Mouse (Mus musculus) adipocyte (in vitro differentiated cells): Measurements from ENCODE around the gene Sdhb.

Experiments
- DNase-seq: peaks from one replicate; pipeline ENCODE4 v3.0.0-alpha.2; 2016; ENCODE audit warnings: low spot score

Sdhb gene

DNA sequence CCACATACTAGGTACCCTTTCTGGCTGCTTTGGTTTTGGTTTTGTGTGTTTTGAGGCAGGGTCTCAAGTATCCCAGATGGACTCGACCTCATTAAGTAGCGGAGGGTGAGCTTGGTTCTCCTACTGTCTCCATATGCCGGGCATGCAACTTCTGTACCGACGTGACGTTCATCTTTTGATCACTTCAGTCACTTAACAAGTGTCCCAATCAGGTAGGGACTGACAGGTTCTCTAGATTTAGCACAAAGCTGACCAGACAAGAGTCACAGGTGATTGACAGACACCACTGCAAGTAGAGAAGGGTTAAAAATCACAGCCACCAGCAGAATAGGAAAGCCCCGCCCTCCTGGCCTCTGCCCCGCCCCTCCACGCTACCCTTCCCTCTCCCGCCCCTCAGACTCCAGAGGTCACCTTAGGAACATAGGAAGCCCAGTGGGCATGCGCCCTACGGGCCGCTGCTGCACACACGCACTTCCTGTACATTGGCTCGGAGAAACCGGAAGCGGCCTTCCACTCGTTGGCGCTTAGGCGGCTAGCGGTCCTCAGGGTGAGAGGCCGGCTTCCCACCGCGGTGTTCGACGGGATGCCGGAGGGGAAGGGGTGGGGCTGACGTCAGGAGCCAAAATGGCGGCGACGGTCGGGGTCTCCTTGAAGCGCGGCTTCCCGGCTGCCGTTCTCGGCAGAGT, at the start of gene Sdhb:
TSS of gene Sdhb (plus strand) at position 423 of the 686 bp plus-strand sequence.
- DNase-seq = peak; percentile 99

- no peak for DNase-seq
These were observed 49.6 kb upstream of the Sdhb start for GRCm38 (mm10) chr4:140911416-140911815.

DNA sequence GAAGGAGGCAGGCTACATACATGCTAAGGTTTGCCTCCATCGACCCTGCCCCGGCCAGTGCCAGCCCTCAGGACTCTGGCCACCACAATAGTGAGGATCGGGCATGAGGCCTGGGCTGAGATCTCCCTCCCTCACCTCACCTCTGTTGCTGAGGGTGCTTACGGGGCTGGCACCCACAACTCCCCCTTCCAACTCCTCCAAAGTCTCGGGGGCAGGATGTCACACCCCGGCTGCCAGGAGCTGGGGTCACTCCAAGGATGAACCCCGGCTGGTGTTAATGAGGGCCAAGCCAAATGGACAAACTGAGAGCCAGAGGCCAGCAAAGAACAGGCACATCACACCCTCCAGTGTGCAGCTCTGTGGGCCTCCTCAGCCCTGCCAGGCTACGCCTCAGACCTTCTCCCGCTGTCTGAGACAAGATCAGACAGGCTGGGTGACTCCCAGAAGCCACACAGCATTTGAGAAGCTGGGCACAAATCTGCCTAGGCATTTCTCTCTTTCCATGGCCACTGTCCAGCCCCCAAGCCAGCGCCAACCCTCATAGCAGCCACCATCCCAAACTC, 48.7 kb upstream of the Sdhb start:
- no peak for DNase-seq

GRCm38 (mm10) chr4:140913565-140913964, 47.4 kb upstream of the Sdhb start:
- no peak for DNase-seq

DNA sequence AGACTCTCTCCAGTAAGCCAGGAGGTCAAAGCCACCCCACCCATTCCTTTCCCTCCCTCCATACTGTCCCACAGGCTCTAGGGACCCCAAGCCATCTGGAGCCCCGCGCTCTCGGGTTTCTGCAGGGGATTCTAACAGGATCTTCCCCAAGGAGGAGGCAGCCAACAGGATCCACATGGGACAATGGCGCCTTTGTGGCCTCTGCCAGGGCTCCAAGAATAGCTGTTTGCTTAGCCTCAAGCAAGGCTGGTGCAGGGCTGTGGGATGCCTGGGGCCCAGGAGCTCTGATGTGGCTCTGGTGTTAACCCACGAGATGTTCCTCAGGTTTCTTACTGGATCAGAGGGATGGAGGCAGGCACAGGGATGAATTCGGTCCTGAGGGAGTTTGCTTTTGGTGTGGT, 46.3 kb upstream of the Sdhb start:
- DNase-seq = no peak

DNA sequence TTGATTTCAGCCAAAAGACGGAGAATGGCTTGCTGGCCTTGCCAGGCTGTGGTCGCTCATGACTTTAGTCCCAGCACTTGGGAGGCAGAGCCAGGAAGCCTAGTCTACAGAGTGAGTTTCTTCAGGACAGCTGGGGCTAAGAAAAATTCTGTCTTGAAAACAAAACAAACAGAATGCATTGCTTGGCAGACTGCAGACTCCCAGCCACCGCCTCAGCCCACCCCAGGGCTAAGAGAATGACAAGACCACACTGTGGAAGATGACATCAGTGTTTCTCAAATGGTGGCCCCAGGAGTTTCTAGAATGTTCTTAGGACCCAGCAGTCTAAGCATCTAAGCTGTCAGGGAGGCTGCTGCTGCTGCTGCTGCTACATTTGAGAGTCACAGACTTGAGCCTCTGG, 45.8 kb upstream of the Sdhb start:
- no peak for DNase-seq

GRCm38 (mm10) chr4:140916296-140916695, 44.7 kb upstream of the Sdhb start:
- no peak for DNase-seq

DNA sequence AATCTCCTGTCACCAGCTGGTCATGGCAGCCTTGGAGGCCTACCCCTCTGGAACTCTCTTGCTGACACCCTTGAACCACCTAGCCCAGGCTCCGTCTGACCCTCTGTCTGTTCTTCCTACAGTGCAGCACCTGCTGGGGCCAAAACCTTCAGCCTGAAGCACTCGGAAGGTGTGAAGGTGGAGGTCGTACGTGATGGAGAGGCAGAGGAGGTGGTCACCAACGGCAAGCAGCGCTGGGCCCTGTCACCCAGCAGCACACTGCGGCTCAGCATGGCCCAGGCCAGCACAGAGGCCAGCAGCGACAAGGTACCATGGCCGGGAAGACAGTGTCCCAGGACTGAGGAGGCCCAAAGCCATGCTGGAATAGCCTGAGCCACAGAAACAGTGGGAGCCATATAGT, 43.6 kb upstream of the Sdhb start:
- no peak for DNase-seq

- no peak for DNase-seq
These were observed 40.8 kb upstream of the Sdhb start for GRCm38 (mm10) chr4:140919974-140920836.

- no peak for DNase-seq
These were observed 38.5 kb upstream of the Sdhb start for GRCm38 (mm10) chr4:140922508-140922907.

DNA sequence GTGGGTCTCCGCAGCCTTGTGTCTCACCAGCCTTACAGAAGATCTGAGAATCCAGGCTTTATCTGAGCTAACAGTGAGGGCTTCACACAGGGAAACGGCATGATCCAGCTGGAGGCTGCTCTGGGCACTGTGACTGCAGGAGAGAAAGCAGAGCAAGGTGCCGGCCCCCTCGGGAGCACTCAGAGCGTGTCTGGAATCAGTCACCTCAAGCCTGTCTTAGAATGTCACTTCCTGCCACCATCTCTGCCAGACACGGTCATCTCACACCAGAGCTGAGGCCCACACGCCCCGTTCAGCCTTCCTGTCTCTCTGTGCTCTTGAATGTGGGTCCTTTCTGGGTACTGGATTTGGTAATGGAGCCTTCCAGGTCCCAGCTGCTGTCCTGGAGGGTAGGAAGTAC, 35.4 kb upstream of the Sdhb start:
- no peak for DNase-seq

DNA sequence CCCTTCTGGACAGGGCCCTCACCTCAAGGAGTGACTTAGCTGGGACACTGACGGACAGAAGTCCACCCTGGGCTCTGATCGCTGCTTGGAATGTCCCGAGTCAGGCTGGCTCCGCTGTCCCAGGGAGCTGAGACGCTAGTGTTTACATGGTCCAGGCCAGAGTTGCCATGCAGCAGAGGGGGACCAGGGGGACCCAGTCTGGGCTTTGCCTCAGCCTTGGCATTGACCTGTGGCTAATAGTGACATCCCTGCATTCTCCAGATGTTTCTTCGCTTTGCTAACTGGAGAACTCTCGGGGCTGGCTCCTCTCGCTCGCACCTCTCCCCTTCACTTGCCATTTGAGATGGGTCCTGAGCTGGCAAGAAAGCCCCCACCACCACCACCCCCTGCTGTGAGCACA, 32.7 kb upstream of the Sdhb start:
- no peak for DNase-seq

DNA sequence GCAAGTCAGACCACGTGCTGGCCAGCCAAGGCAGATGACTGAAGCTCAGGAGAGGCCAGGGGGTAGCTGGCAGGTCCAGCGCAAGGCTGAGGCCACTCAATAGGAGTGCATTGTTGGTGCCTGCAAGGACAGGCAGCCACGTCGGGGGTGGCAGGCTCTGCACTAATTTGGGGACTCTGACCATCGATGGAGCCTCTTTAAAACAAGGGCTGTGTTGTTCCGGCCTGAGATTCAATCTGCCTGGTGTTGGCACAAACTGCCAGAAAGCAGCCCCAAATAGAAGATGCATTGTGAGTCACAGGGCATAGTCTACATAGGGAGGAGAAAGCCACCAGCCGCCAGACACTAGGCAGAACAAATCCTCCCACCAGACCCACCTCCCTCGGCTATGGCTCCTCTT, 31.3 kb upstream of the Sdhb start:
- DNase-seq = no peak

DNA sequence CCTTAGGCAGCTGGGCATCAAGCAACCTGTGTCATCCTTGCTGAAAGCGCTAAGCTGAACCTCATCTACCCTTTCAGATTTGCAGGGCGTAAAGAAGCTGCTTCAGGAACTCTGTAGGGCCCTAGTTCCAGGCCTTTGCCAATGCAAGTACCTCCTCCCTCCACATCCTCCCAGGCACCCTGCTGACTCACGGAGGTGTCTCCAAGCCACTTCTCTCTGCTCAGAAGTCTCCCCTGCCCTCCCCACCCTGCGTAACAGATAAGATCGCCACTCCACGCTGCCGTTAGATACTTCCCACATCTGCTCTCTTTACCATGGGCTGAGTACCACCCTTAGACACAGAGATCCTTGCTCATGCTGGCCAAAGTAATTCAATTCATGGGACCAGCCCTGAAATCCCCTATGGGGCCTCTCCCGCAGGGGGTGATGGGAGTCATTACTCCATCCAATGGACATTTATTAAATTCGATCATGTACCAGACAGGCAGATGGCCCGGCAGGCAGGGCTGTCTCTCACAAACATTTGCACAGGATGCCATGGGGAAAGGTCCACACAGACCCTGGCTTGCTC, 30.0 kb upstream of the Sdhb start:
- DNase-seq = no peak

GRCm38 (mm10) chr4:140935643-140936042, 25.4 kb upstream of the Sdhb start:
- no peak for DNase-seq

- DNase-seq = no peak
These were observed 16.6 kb upstream of the Sdhb start for GRCm38 (mm10) chr4:140944356-140944755.

- no peak for DNase-seq
These were observed 16.0 kb upstream of the Sdhb start for GRCm38 (mm10) chr4:140944961-140945442.

- no peak for DNase-seq
These were observed 15.4 kb upstream of the Sdhb start for GRCm38 (mm10) chr4:140945571-140945970.

GRCm38 (mm10) chr4:140946048-140946447, 15.0 kb upstream of the Sdhb start:
- no peak for DNase-seq

- DNase-seq = no peak
These were observed 14.3 kb upstream of the Sdhb start for GRCm38 (mm10) chr4:140946580-140947205.

GRCm38 (mm10) chr4:140947487-140948440, 13.2 kb upstream of the Sdhb start:
- no peak for DNase-seq
